Mouse (Mus musculus): ENCODE data around the gene Olfr1418. TPM values are rescaled to one million over a fixed set of nuclear protein-coding genes. Genes with fewer than 3 reads are reported as not detected.

Gene Olfr1418
- total and polyA plus RNA-seq, 2 experiments from 2014 or later, result not detected

- no peaks in the 10 kb centered on the region for H3K9me3 ChIP-seq (ENCODE audit: low read length)
- peaks cover 11% of the 10 kb centered on the region; the same call in 1 of the 2 replicates for H3K4me1 ChIP-seq (ENCODE audit: insufficient read depth, low read length)
- H3K9ac ChIP-seq (replicated peaks; ENCODE audit: low read length, poor library complexity, severe bottlenecking), result no peak overlapping the region
- H3K27me3 ChIP-seq (ENCODE audit: insufficient read depth, low read length), result no peaks in the 10 kb centered on the region
- 82% methylated on average over 5 of the region's 5 CpGs for WGBS
- no peak overlapping the region for H3K4me2 ChIP-seq (ENCODE audit: low read depth, low read length, poor library complexity, severe bottlenecking)
- no peaks in the 10 kb centered on the region for H3K36me3 ChIP-seq (ENCODE audit: insufficient read depth, low read length)
- no peak overlapping the region for H3K4me3 ChIP-seq (ENCODE audit: low read depth, low read length)
- ATAC-seq (ENCODE audit: low FRiP score) (no peak), DNase-seq (ENCODE audit: low spot score) (no peak)
- no peak for TF ChIP-seq CTCF (IDR thresholded peaks at IDR 0.05)
- no peak overlapping the region for H3K27ac ChIP-seq (ENCODE audit: low read depth, low read length)
Measured at GRCm38 (mm10) chr19:11810003-11810758, 50.7 kb downstream of the Olfr1418 start.

- TF ChIP-seq CTCF (IDR thresholded peaks at IDR 0.05), result no peak
- H3K9ac ChIP-seq (replicated peaks; ENCODE audit: low read length, poor library complexity, severe bottlenecking), result no peak overlapping the region
- H3K27me3 ChIP-seq (ENCODE audit: insufficient read depth, low read length), result no peaks in the 10 kb centered on the region
- H3K4me2 ChIP-seq (ENCODE audit: low read depth, low read length, poor library complexity, severe bottlenecking), result no peak overlapping the region
- DNase-seq (ENCODE audit: low spot score), result no peak
- WGBS, result 84% methylated on average over 2 of the region's 2 CpGs
- H3K9me3 ChIP-seq (ENCODE audit: low read length), result no peaks in the 10 kb centered on the region
- no peak overlapping the region for H3K27ac ChIP-seq (ENCODE audit: low read depth, low read length)
- H3K4me1 ChIP-seq (ENCODE audit: insufficient read depth, low read length), result peaks cover 8% of the 10 kb centered on the region; the same call in 1 of the 2 replicates
- no peaks in the 10 kb centered on the region for H3K36me3 ChIP-seq (ENCODE audit: insufficient read depth, low read length)
- ATAC-seq (ENCODE audit: low FRiP score), result no peak
- no peak overlapping the region for H3K4me3 ChIP-seq (ENCODE audit: low read depth, low read length)
Measured at GRCm38 (mm10) chr19:11808452-11808851, 52.4 kb downstream of the Olfr1418 start.

- H3K27ac ChIP-seq (ENCODE audit: low read depth, low read length), result no peak overlapping the region
- 20% methylated on average over 6 of the region's 6 CpGs for WGBS
- no peak for ATAC-seq (ENCODE audit: low FRiP score)
- TF ChIP-seq CTCF (IDR thresholded peaks at IDR 0.05), result no peak
- DNase-seq (ENCODE audit: low spot score), result no peak
- no peak overlapping the region for H3K9ac ChIP-seq (replicated peaks; ENCODE audit: low read length, poor library complexity, severe bottlenecking)
- no peaks in the 10 kb centered on the region for H3K27me3 ChIP-seq (ENCODE audit: insufficient read depth, low read length)
- no peak overlapping the region for H3K4me2 ChIP-seq (ENCODE audit: low read depth, low read length, poor library complexity, severe bottlenecking)
- H3K4me1 ChIP-seq (ENCODE audit: insufficient read depth, low read length), result peaks cover 8% of the 10 kb centered on the region; the same call in 1 of the 2 replicates
- 0 out of 2 replicates have a peak, but pooled peaks cover 2% of the 10 kb centered on the region for H3K36me3 ChIP-seq (ENCODE audit: insufficient read depth, low read length)
- H3K4me3 ChIP-seq (ENCODE audit: low read depth, low read length), result no peak overlapping the region
- H3K9me3 ChIP-seq (ENCODE audit: low read length), result no peaks in the 10 kb centered on the region
Measured at GRCm38 (mm10) chr19:11807822-11808221, 53.0 kb downstream of the Olfr1418 start.

- Histone ChIP-seq H3K4me1 (ENCODE audit: insufficient read depth, low read length) (peaks cover 7% of the 10 kb centered on the region; the same call in 1 of the 2 replicates), H3K36me3 (ENCODE audit: insufficient read depth, low read length) (0 out of 2 replicates have a peak, but pooled peaks cover 2% of the 10 kb centered on the region), H3K4me3 (ENCODE audit: low read depth, low read length) (no peak overlapping the region), H3K9me3 (ENCODE audit: low read length) (no peaks in the 10 kb centered on the region), H3K27me3 (ENCODE audit: insufficient read depth, low read length) (no peaks in the 10 kb centered on the region), H3K27ac (ENCODE audit: low read depth, low read length) (no peak overlapping the region), H3K4me2 (ENCODE audit: low read depth, low read length, poor library complexity, severe bottlenecking) (no peak overlapping the region), H3K9ac (replicated peaks; ENCODE audit: low read length, poor library complexity, severe bottlenecking) (no peak overlapping the region)
- ATAC-seq (ENCODE audit: low FRiP score) (no peak), DNase-seq (ENCODE audit: low spot score) (no peak)
- 68% methylated on average over 2 of the region's 2 CpGs for WGBS
- TF ChIP-seq CTCF (IDR thresholded peaks at IDR 0.05), result no peak
Measured at GRCm38 (mm10) chr19:11807251-11807650, 53.6 kb downstream of the Olfr1418 start.

- Histone ChIP-seq H3K4me1 (ENCODE audit: insufficient read depth, low read length) (no peaks in the 10 kb centered on the region), H3K9ac (replicated peaks; ENCODE audit: low read length, poor library complexity, severe bottlenecking) (no peak overlapping the region), H3K27me3 (ENCODE audit: insufficient read depth, low read length) (no peaks in the 10 kb centered on the region), H3K4me2 (ENCODE audit: low read depth, low read length, poor library complexity, severe bottlenecking) (no peak overlapping the region), H3K4me3 (ENCODE audit: low read depth, low read length) (no peak overlapping the region), H3K36me3 (ENCODE audit: insufficient read depth, low read length) (0 out of 2 replicates have a peak, but pooled peaks cover 4% of the 10 kb centered on the region), H3K9me3 (ENCODE audit: low read length) (no peaks in the 10 kb centered on the region), H3K27ac (ENCODE audit: low read depth, low read length) (no peak overlapping the region)
- no peak for TF ChIP-seq CTCF (IDR thresholded peaks at IDR 0.05)
- WGBS, result 83% methylated on average over 1 of the region's 1 CpGs
- DNase-seq (ENCODE audit: low spot score) (no peak), ATAC-seq (ENCODE audit: low FRiP score) (no peak)
Measured at GRCm38 (mm10) chr19:11804423-11804822, 56.4 kb downstream of the Olfr1418 start.

Other genes starting within 250 kb of the Olfr1418 start
- gene Ms4a2, start 237.3 kb downstream of the Olfr1418 start, total RNA-seq (2014; rRNA removed), result not detected in 2 replicates
- gene Ms4a2, start 237.3 kb downstream of the Olfr1418 start, polyA plus RNA-seq (2015; fragmentation: Nextera tagmentation; extraction: Ambion mirVana), result 0.09 and 0.15 TPM in 2 replicates
- not detected in 2 replicates for gene Ms4a3, start 220.2 kb downstream of the Olfr1418 start, total RNA-seq (2014; rRNA removed)
- gene Ms4a3, start 220.2 kb downstream of the Olfr1418 start, polyA plus RNA-seq (2015; fragmentation: Nextera tagmentation; extraction: Ambion mirVana), result not detected in 2 replicates
- gene Oosp2, start 200.5 kb downstream of the Olfr1418 start, total RNA-seq (2014; rRNA removed), result not detected in 2 replicates
- not detected in 2 replicates for gene Oosp2, start 200.5 kb downstream of the Olfr1418 start, polyA plus RNA-seq (2015; fragmentation: Nextera tagmentation; extraction: Ambion mirVana)
- not detected in 2 replicates for gene Oosp1, start 169.9 kb downstream of the Olfr1418 start, total RNA-seq (2014; rRNA removed)
- not detected in 2 replicates for gene Oosp1, start 169.9 kb downstream of the Olfr1418 start, polyA plus RNA-seq (2015; fragmentation: Nextera tagmentation; extraction: Ambion mirVana)
- not detected in 2 replicates for gene Oosp3, start 164.0 kb downstream of the Olfr1418 start, total RNA-seq (2014; rRNA removed)
- gene Oosp3, start 164.0 kb downstream of the Olfr1418 start, polyA plus RNA-seq (2015; fragmentation: Nextera tagmentation; extraction: Ambion mirVana), result not detected in 2 replicates
- not detected in 2 replicates for gene Gif, start 113.5 kb downstream of the Olfr1418 start, total RNA-seq (2014; rRNA removed)
- gene Gif, start 113.5 kb downstream of the Olfr1418 start, polyA plus RNA-seq (2015; fragmentation: Nextera tagmentation; extraction: Ambion mirVana), result not detected in 2 replicates
- 15.6 and 22.8 TPM in 2 replicates for gene Mrpl16, start 90.7 kb downstream of the Olfr1418 start, total RNA-seq (2014; rRNA removed)
- 52.3 and 53.0 TPM in 2 replicates for gene Mrpl16, start 90.7 kb downstream of the Olfr1418 start, polyA plus RNA-seq (2015; fragmentation: Nextera tagmentation; extraction: Ambion mirVana)
- 28.8 and 35.0 TPM in 2 replicates for gene Stx3, start 41.7 kb downstream of the Olfr1418 start, total RNA-seq (2014; rRNA removed)
- 36.6 and 37.8 TPM in 2 replicates for gene Stx3, start 41.7 kb downstream of the Olfr1418 start, polyA plus RNA-seq (2015; fragmentation: Nextera tagmentation; extraction: Ambion mirVana)
- not detected in 2 replicates for gene Olfr1417, start 21.8 kb downstream of the Olfr1418 start, total RNA-seq (2014; rRNA removed)
- gene Olfr1417, start 21.8 kb downstream of the Olfr1418 start, polyA plus RNA-seq (2015; fragmentation: Nextera tagmentation; extraction: Ambion mirVana), result 0.16 and 0.18 TPM in 2 replicates
- 0.16 TPM in 1 of 2 replicates, not detected in the other for gene Olfr1419, start 14.0 kb upstream of the Olfr1418 start, total RNA-seq (2014; rRNA removed)
- gene Olfr1419, start 14.0 kb upstream of the Olfr1418 start, polyA plus RNA-seq (2015; fragmentation: Nextera tagmentation; extraction: Ambion mirVana), result not detected in 2 replicates
- not detected in 2 replicates for gene Olfr1420, start 25.5 kb upstream of the Olfr1418 start, total RNA-seq (2014; rRNA removed)
- gene Olfr1420, start 25.5 kb upstream of the Olfr1418 start, polyA plus RNA-seq (2015; fragmentation: Nextera tagmentation; extraction: Ambion mirVana), result 0.06 TPM in 1 of 2 replicates, not detected in the other
- gene Patl1, start 51.3 kb upstream of the Olfr1418 start, total RNA-seq (2014; rRNA removed), result 11.8 and 13.4 TPM in 2 replicates
- 10.7 and 11.9 TPM in 2 replicates for gene Patl1, start 51.3 kb upstream of the Olfr1418 start, polyA plus RNA-seq (2015; fragmentation: Nextera tagmentation; extraction: Ambion mirVana)
- gene Osbp, start 104.9 kb upstream of the Olfr1418 start, total RNA-seq (2014; rRNA removed), result 24.6 and 28.1 TPM in 2 replicates
- gene Osbp, start 104.9 kb upstream of the Olfr1418 start, polyA plus RNA-seq (2015; fragmentation: Nextera tagmentation; extraction: Ambion mirVana), result 2.8 TPM in 2 replicates
- gene Olfr1423, start 180.3 kb upstream of the Olfr1418 start, total RNA-seq (2014; rRNA removed), result not detected in 2 replicates
- not detected in 2 replicates for gene Olfr1423, start 180.3 kb upstream of the Olfr1418 start, polyA plus RNA-seq (2015; fragmentation: Nextera tagmentation; extraction: Ambion mirVana)
- not detected in 2 replicates for gene Olfr1424, start 201.6 kb upstream of the Olfr1418 start, total RNA-seq (2014; rRNA removed)
- not detected in 2 replicates for gene Olfr1424, start 201.6 kb upstream of the Olfr1418 start, polyA plus RNA-seq (2015; fragmentation: Nextera tagmentation; extraction: Ambion mirVana)
- gene Olfr1425, start 216.7 kb upstream of the Olfr1418 start, total RNA-seq (2014; rRNA removed), result not detected in 2 replicates
- not detected in 2 replicates for gene Olfr1425, start 216.7 kb upstream of the Olfr1418 start, polyA plus RNA-seq (2015; fragmentation: Nextera tagmentation; extraction: Ambion mirVana)
- gene Olfr1426, start 230.9 kb upstream of the Olfr1418 start, total RNA-seq (2014; rRNA removed), result not detected in 2 replicates
- gene Olfr1426, start 230.9 kb upstream of the Olfr1418 start, polyA plus RNA-seq (2015; fragmentation: Nextera tagmentation; extraction: Ambion mirVana), result not detected in 2 replicates
- gene Olfr1427, start 242.3 kb upstream of the Olfr1418 start, total RNA-seq (2014; rRNA removed), result not detected in 2 replicates
- not detected in 2 replicates for gene Olfr1427, start 242.3 kb upstream of the Olfr1418 start, polyA plus RNA-seq (2015; fragmentation: Nextera tagmentation; extraction: Ambion mirVana)